Mouse (Mus musculus) T-helper 1 cell (primary cell): ENCODE data around the gene Fastkd2.

ENCODE experiments used
- in situ Hi-C: fragments of 300-600 bp; cut with MboI, MseI; formaldehyde crosslinking; loops from one replicate; pipeline ENCODE4 v1.15.1; 2025; ENCODE audit warnings: high pct_unique_total_duplicates

The Fastkd2 gene

DNA sequence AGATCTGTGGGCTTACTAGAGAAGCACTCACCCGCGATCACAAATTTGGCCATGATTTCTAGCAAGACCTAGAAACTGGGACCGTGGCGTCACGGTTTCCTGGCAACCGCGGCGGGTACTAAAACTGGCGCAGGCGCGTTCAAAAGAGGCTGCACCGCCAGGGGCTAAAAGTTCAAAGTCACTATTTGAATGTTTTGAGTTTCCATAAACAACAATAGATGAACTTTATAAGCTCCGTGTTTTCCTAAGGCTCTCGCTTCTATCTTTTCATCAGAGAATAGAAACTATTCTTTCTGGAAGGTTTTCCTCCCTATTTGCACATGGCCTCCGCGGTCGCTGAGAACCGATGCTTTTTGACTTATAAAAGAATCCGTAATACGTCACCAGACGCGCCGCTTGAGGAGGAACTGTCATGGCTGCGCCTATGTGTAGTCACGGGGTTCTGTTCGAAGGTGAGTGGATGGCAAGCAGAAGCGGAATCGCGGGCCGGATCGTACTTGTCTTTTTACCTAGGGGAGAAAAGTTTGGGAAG lies at the start of gene Fastkd2, which contains the start of gene Mdh1b:
Gene Fastkd2 (plus strand): TSS at position 375 of the 532 bp plus-strand sequence.
Gene Mdh1b (minus strand): TSS at position 79 of the 532 bp plus-strand sequence.
- in situ Hi-C loops: no loop called here

DNA sequence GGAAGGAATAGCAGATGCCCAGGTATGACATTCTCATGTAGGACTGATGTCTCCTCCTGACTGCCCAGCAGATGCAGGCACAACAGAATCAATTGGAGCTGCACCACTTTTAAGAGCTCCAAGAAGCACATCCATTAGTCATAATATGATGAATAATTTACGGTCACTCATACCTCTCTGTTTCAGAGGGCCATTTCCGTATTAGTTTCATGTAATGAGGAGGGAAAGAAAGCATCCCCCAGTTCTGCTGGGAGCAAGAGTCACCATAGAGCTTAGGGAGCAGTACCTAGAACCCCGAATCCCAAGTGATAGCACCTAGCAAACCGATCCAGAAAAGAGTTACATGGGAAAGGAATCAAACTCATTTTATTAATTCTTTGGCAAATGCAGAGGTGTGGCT lies 43.6 kb upstream of the Fastkd2 start, which contains the start of gene Dytn:
Gene Dytn (minus strand): TSS at position 101 of the 400 bp plus-strand sequence.
- in situ Hi-C loops: no loop called here

DNA sequence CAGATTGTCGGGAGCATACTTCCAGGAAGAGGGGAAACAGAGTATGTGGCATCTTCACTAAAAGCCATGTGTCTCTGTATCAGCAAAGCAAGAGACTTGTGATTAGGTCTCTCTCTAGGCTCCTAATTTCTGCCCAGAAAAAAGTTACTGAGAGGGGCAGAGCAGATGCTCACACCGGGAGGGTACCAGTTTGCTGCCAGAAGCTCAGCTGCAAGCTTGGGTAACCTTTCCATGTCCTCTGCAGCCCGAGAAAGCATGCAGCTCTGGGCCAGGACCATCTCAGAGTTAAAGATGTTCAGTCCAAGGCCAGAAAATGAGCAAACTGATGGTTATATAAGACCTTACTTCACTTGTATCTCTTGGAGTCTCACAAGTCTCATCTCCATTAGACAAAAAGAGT lies 33.6 kb upstream of the Fastkd2 start:
- in situ Hi-C loops: no loop called here

GRCm38 (mm10) chr1:63705733-63706132 lies 24.7 kb upstream of the Fastkd2 start:
- in situ Hi-C loops: no loop called here

- in situ Hi-C loops: no loop called here
These were observed 21.5 kb upstream of the Fastkd2 start for GRCm38 (mm10) chr1:63708876-63709275.

GRCm38 (mm10) chr1:63720161-63720560 lies 10.3 kb upstream of the Fastkd2 start:
- in situ Hi-C loops: no loop called here

DNA sequence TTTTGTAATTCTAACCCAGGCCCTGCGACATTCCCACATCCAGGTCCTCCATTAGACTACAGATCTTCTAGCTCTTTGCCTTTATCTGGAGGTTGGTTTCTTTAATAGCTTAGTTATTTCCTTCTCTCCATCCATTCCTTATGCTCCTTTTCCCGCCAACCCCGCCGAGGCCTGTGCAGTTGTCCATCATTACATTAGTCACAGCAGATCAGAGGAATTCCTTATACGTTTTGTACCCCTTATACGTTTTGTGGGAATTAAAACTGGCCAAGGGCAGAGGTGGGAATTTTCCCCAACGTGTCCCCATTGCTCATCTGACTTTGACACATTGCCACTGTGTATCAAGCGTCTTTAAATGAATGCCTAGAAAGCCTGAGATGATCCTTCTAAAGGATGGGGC lies 618 bp upstream of the Fastkd2 start:
- in situ Hi-C loops: no loop called here

- in situ Hi-C loops: no loop called here
These were observed 25.6 kb downstream of the Fastkd2 start for GRCm38 (mm10) chr1:63756005-63756404.

DNA sequence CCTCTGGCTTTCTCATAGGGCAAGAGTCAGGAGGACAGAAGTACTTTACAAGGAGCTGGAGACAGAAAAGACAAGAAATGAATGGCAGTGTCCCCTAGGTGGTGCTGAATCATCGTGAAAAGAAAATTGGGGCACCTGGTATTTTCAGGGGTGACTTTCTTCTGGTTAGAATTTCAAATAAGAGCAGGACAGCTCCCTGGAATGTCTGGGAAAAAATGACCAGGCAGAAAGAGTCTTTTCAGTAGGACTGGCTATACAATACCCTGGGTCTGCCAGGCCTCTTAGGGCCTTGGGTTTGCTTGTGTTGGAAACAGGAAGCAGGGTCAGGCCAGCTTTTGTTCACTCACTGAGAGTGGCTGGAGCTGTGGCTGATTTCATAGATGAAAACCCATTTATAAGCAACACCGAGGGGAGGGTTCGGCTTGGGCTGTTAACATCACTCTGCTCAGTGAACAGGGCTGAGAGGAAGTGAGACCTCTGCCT lies 32.8 kb downstream of the Fastkd2 start:
- in situ Hi-C loops: loop anchor here (5.0 to 10.0 kb wide), 2 partner anchors 91 to 682 kb away; no protein-coding TSS in a partner anchor

DNA sequence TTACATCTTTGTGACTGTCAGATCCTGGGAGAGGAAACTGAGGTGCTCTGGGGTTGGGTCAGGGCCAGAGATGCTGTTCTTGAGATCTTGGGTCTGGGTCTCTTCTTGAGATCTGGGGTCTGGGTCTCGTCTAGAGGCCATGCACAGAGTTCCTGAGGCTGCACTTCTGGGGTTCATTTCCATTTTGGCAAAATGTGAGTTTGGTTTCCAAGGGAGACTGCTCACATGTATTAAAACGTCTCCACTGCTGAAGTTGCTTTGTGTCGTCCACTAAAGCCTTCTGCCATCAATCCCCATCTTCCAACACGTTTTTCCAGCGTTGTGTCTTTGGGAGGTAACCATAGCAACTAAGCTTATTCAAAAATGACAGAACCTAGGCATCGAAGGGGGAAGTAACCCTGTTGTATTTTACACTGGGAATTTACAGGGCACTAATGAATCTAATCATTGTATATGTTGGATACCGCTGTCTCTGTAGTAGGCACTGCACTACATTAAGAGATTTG lies 33.5 kb downstream of the Fastkd2 start:
- in situ Hi-C loops: loop anchor here (5.0 to 10.0 kb wide), 2 partner anchors 92 to 681 kb away; no protein-coding TSS in a partner anchor

DNA sequence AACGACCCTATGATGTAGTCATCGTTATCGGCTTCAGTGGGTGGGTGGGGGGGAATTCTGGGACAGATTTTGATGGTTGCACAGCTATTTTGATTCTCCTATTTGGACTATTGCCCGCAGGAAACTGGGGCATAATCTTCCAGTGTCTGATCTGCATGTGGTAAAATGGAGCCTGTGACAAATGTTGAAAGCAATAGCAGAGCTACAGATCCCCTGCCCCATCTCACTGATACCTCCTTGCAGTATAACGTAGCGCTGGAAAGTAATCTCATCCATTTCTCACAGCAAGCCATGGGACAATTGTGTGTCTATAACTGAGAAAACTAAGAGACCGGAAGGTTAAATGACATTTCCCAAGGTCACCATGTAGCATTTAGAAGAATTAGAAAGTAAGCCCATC lies 34.0 kb downstream of the Fastkd2 start:
- in situ Hi-C loops: loop anchor here (5.0 to 10.0 kb wide), 2 partner anchors 92 to 680 kb away; no protein-coding TSS in a partner anchor

- in situ Hi-C loops: loop anchor here (10.0 kb wide), 1 partner anchor 677 kb away; no protein-coding TSS in a partner anchor
These were observed 37.7 kb downstream of the Fastkd2 start for GRCm38 (mm10) chr1:63768112-63768511.

DNA sequence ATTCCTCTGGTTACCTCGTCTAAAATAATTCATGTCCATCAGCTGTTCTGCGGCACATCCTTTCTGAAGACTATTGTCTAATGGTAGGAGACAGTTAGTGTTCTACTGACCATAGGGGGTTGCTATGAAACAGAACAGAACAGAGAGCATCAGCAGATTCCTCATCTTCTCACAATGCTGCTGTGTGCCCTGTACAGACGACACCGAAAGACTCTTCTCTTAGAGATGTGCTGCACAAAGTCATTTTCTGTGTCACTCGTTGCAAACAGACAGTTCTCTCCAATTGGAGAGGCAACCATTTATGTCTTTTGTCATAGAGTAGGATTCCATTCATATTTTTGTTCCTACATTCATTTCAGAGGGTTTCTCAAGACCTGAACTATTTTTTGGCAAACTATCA lies 38.8 kb downstream of the Fastkd2 start, which contains the start of gene 4933402D24Rik:
Gene 4933402D24Rik (minus strand): TSS at position 101 of the 400 bp plus-strand sequence.
- in situ Hi-C loops: loop anchor here (10.0 kb wide), 1 partner anchor 676 kb away; no protein-coding TSS in a partner anchor

DNA sequence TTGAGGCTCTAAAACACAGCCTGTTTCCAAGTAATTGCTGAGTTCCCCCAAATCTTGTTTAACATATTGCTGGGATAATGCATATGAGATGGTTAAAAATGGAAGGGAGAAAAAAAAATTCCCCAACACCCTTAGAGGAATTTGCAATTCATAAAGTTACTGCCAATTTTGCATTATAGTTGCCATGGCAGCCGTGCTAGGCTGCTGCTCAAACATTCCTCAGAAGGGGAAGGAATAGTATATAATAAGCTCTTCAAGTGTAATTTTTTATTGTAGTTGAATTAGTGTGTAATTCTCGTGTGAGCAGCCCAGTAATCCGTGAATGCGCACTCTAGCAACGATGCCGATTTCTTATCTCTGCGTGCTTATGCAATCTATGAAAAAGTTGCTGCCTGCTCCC lies 39.9 kb downstream of the Fastkd2 start:
- in situ Hi-C loops: no loop called here

- in situ Hi-C loops: no loop called here
These were observed 46.0 kb downstream of the Fastkd2 start for GRCm38 (mm10) chr1:63776396-63776795.

GRCm38 (mm10) chr1:63776902-63777630 lies 46.7 kb downstream of the Fastkd2 start:
- in situ Hi-C loops: no loop called here

GRCm38 (mm10) chr1:63794326-63794725 lies 63.9 kb downstream of the Fastkd2 start:
- in situ Hi-C loops: no loop called here
